ENCODE assay signal across 17 mouse cellular contexts in genomic region chr5:122512011-122512410, GRCm38 (mm10). TPM values are rescaled to one million over a fixed set of nuclear protein-coding genes. Genes with fewer than 3 reads are reported as not detected.
DNase-seq lines count a peak whose midpoint lies in the region; ATAC-seq and TF ChIP-seq lines count a peak whose summit lies in the region.
"Had no signal": no experiment of that assay in that cellular context is flagged by ENCODE, and none has a peak within 500 bp of the region (broad histone marks: within the 10 kb centered on the region; RNA-seq: fewer than 3 reads in every experiment).

No protein-coding gene starts in this region.

- peak overlapping the region; percentile 75; the same call in 1 of the 2 replicates for H3K27ac ChIP-seq in intestine, embryonic 16.5 days (ENCODE audit: low read length)
- no peak overlapping the region for H3K27ac ChIP-seq in intestine, postnatal 0 days (ENCODE audit: low read depth, low read length)
- H3K27ac ChIP-seq in ES-Bruce4 (ENCODE audit: insufficient read depth, low read length) = no peak overlapping the region
- H3K27ac ChIP-seq: forebrain, embryonic 15.5 days; hindbrain, embryonic 15.5 days; neural tube, embryonic 13.5 days had no signal

- TF ChIP-seq EP300 in ES-Bruce4 (IDR thresholded peaks at IDR 0.05; ENCODE audit: insufficient read depth, low read depth, low read length) = no peak

- WGBS in intestine, embryonic 16.5 days = 61% methylated on average over 6 of the region's 6 CpGs
- WGBS in intestine, postnatal 0 days = 46% methylated on average over 6 of the region's 6 CpGs

- peaks cover 30% of the 10 kb centered on the region for H3K4me1 ChIP-seq in intestine, embryonic 16.5 days (ENCODE audit: control insufficient read depth, insufficient read depth, low read length)
- peaks cover 24% of the 10 kb centered on the region for H3K4me1 ChIP-seq in intestine, postnatal 0 days (replicated peaks; ENCODE audit: control insufficient read depth, insufficient read depth, low read length)
- H3K4me1 ChIP-seq in E14TG2a.4 (replicated peaks; ENCODE audit: low read depth, low read length) (peaks cover 76% of the 10 kb centered on the region), ES-Bruce4 (ENCODE audit: control insufficient read depth, insufficient read depth, low read length) (peaks cover 11% of the 10 kb centered on the region)

- no peak for DNase-seq in cerebellum, adult 18-20 months
- no peak for DNase-seq in gastrocnemius, adult 8-10 months (ENCODE audit: low spot score in 2 of 2)
- DNase-seq: adrenal gland, postnatal 25 days; cerebellum, adult 11-12 months; gastrocnemius, postnatal 25 days; liver had no signal

- no peak overlapping the region for H3ac ChIP-seq in myocyte (ENCODE audit: control insufficient read depth, insufficient read length)

- no peaks in the 10 kb centered on the region for H3K36me3 ChIP-seq in intestine, embryonic 16.5 days (ENCODE audit: control insufficient read depth, insufficient read depth, low read length)
- no peaks in the 10 kb centered on the region for H3K36me3 ChIP-seq in intestine, postnatal 0 days (ENCODE audit: control insufficient read depth, insufficient read depth)
- H3K36me3 ChIP-seq in E14TG2a.4 (ENCODE audit: insufficient read depth, low read length) (no peaks in the 10 kb centered on the region), ES-Bruce4 (ENCODE audit: control insufficient read depth, insufficient read depth, low read length, poor library complexity, severe bottlenecking) (no peaks in the 10 kb centered on the region), myocyte (ENCODE audit: control insufficient read depth, insufficient read depth) (no peaks in the 10 kb centered on the region)
- H3K36me3 ChIP-seq: forebrain, embryonic 15.5 days; G1E; hindbrain, embryonic 15.5 days; intestine, embryonic 15.5 days; neural tube, embryonic 13.5 days had no signal

- no peaks in the 10 kb centered on the region for H3K9me3 ChIP-seq in intestine, embryonic 16.5 days (ENCODE audit: control insufficient read depth, low read length)
- no peaks in the 10 kb centered on the region for H3K9me3 ChIP-seq in intestine, postnatal 0 days (ENCODE audit: control insufficient read depth)
- H3K9me3 ChIP-seq in E14TG2a.4 (ENCODE audit: low read length) (peaks cover 4% of the 10 kb centered on the region), ES-Bruce4 (replicated peaks; ENCODE audit: control insufficient read depth, insufficient read depth, low read length, poor library complexity, severe bottlenecking) (no peaks in the 10 kb centered on the region)
- H3K9me3 ChIP-seq: forebrain, embryonic 15.5 days; hindbrain, embryonic 15.5 days; intestine, embryonic 15.5 days; neural tube, embryonic 13.5 days had no signal

- ATAC-seq in intestine, embryonic 16.5 days = no peak
- ATAC-seq in intestine, postnatal 0 days = no peak
- ATAC-seq: forebrain, embryonic 15.5 days had no signal

- H3K4me3 ChIP-seq in intestine, embryonic 16.5 days (ENCODE audit: low read length) = no peak overlapping the region
- H3K4me3 ChIP-seq in intestine, postnatal 0 days (ENCODE audit: low read depth, low read length) = no peak overlapping the region
- H3K4me3 ChIP-seq in E14TG2a.4 (replicated peaks; ENCODE audit: low read length) (peak overlapping the region; percentile 59; the same call in 1 of the 2 replicates), ES-Bruce4 (ENCODE audit: low read depth, low read length) (no peak overlapping the region), myocyte (no peak overlapping the region)
- H3K4me3 ChIP-seq: forebrain, embryonic 15.5 days; hindbrain, embryonic 15.5 days; intestine, embryonic 15.5 days; neural tube, embryonic 13.5 days had no signal

- no peak overlapping the region for H3K4me2 ChIP-seq in intestine, embryonic 16.5 days (ENCODE audit: low read depth, low read length)
- no peak overlapping the region for H3K4me2 ChIP-seq in intestine, postnatal 0 days (replicated peaks; ENCODE audit: low read depth)
- peak overlapping the region; percentile 55 for H3K4me2 ChIP-seq in myocyte (ENCODE audit: low read depth)
- H3K4me2 ChIP-seq: forebrain, embryonic 15.5 days; hindbrain, embryonic 15.5 days; midbrain, embryonic 11.5 days; neural tube, embryonic 13.5 days had no signal

- no peak overlapping the region for H3K9ac ChIP-seq in intestine, embryonic 16.5 days (ENCODE audit: low read depth, low read length)
- no peak overlapping the region for H3K9ac ChIP-seq in intestine, postnatal 0 days (ENCODE audit: low read depth, low read length)
- peak overlapping the region; percentile 19; the same call in 1 of the 2 replicates for H3K9ac ChIP-seq in ES-Bruce4 (ENCODE audit: low read depth, poor library complexity, severe bottlenecking)
- H3K9ac ChIP-seq: forebrain, embryonic 15.5 days; hindbrain, embryonic 15.5 days; neural tube, embryonic 13.5 days had no signal

- H3K27me3 ChIP-seq in intestine, embryonic 16.5 days (replicated peaks; ENCODE audit: control insufficient read depth, insufficient read depth, low read length) = no peaks in the 10 kb centered on the region
- no peaks in the 10 kb centered on the region for H3K27me3 ChIP-seq in intestine, postnatal 0 days (replicated peaks; ENCODE audit: control insufficient read depth, insufficient read depth, low read length)
- H3K27me3 ChIP-seq in E14TG2a.4 (ENCODE audit: insufficient read depth, low read length) (no peaks in the 10 kb centered on the region), ES-Bruce4 (ENCODE audit: control insufficient read depth, insufficient read depth, low read length, poor library complexity, severe bottlenecking) (no peaks in the 10 kb centered on the region), myocyte (ENCODE audit: control insufficient read depth, insufficient read depth, insufficient read length) (no peaks in the 10 kb centered on the region)
- H3K27me3 ChIP-seq: forebrain, embryonic 15.5 days; hindbrain, embryonic 15.5 days; intestine, embryonic 15.5 days; neural tube, embryonic 13.5 days had no signal

- TF ChIP-seq POLR2A in ES-Bruce4 (IDR thresholded peaks at IDR 0.05; ENCODE audit: insufficient read depth, low read length) = no peak
- no peak for TF ChIP-seq POLR2A in myocyte (IDR thresholded peaks at IDR 0.05; ENCODE audit: insufficient read length, low read depth)

- no peak for TF ChIP-seq CTCF in intestine, postnatal 0 days (IDR thresholded peaks at IDR 0.05; ENCODE audit: low read depth)
- TF ChIP-seq CTCF in E14TG2a.4 (conservative IDR thresholded peaks at IDR 0.05; ENCODE audit: low read length) (no peak), ES-Bruce4 (IDR thresholded peaks at IDR 0.05; ENCODE audit: low read depth, low read length) (no peak)

- H3K79me2 ChIP-seq in myocyte (ENCODE audit: control insufficient read depth, insufficient read depth) = no peaks in the 10 kb centered on the region

TF ChIP-seq in myocyte, 11 proteins besides CTCF, POLR2A, EP300 and RAD21:
- no peak for TF ChIP-seq REST (IDR thresholded peaks at IDR 0.05; ENCODE audit: insufficient read depth, insufficient read length)
- TF ChIP-seq MAX (IDR thresholded peaks at IDR 0.05; ENCODE audit: low read depth) = no peak
- TF ChIP-seq MYOG (IDR thresholded peaks at IDR 0.05; ENCODE audit: control insufficient read depth in 1 of 3, insufficient read depth in 1 of 3, insufficient read length in 2 of 3, low read depth in 2 of 3) = no peak
- no peak for TF ChIP-seq TCF3 (IDR thresholded peaks at IDR 0.05; ENCODE audit: insufficient read length, low read depth)
- TF ChIP-seq E2F4 (IDR thresholded peaks at IDR 0.05; ENCODE audit: insufficient read depth) = no peak
- no peak for TF ChIP-seq MYOD1 (IDR thresholded peaks at IDR 0.05; ENCODE audit: control insufficient read depth in 1 of 3, insufficient read length in 2 of 3, low read depth in 2 of 3)
- TF ChIP-seq SRF (IDR thresholded peaks at IDR 0.05; ENCODE audit: control insufficient read depth, insufficient read length, low read depth) = no peak
- no peak for TF ChIP-seq POLR2AphosphoS2 (IDR thresholded peaks at IDR 0.05; ENCODE audit: insufficient read length, low read depth)
- TF ChIP-seq TCF12 (IDR thresholded peaks at IDR 0.05; ENCODE audit: insufficient read depth, poor library complexity, severe bottlenecking) = no peak
- no peak for TF ChIP-seq CEBPB (IDR thresholded peaks at IDR 0.05; ENCODE audit: insufficient read depth, poor library complexity, severe bottlenecking)
- no peak for TF ChIP-seq USF1 (IDR thresholded peaks at IDR 0.05; ENCODE audit: low read depth)

RNA-seq across cellular contexts. Expression of gene Atp2a2, which starts 10.0 kb away (rescaled TPM):
- polyA plus RNA-seq in intestine, embryonic 16.5 days (2015; fragmentation: Nextera tagmentation; extraction: Ambion mirVana) = 20.4 and 27.2 TPM in 2 replicates
- 26.1 and 27.3 TPM in 2 replicates for polyA plus RNA-seq in intestine, postnatal 0 days (2015; fragmentation: Nextera tagmentation; extraction: Ambion mirVana)
- polyA plus RNA-seq in ES-Bruce4 (2011; ENCODE audit: insufficient read depth, insufficient read length, low read depth, missing spikeins) = 165 and 177 TPM in 2 replicates
- polyA plus RNA-seq in myocyte (2012; fragmentation: generic; extraction: Trizol) = 295 TPM
- 100 to 1,000 TPM; 412 to 549 (median 488) TPM for total RNA-seq in gastrocnemius, adult 8-10 months (2022)
